Mouse (Mus musculus): ENCODE data around the gene Rtn4ip1. TPM values are rescaled to one million over a fixed set of nuclear protein-coding genes. Genes with fewer than 3 reads are reported as not detected.
A peak's percentile ranks its signal among the peaks of the same experiment; 100 is the strongest.

Gene Rtn4ip1
- total RNA-seq, 2 experiments from 2014 or later, result 18.4 to 19.3 TPM

GRCm38 (mm10) chr10:44002004-44002940, 100.7 kb downstream of the Rtn4ip1 start:
- DNase-seq (ENCODE audit: low spot score in 2 of 2), result no peak

- DNase-seq (ENCODE audit: low spot score in 2 of 2), result no peak
These were observed 101.5 kb downstream of the Rtn4ip1 start for GRCm38 (mm10) chr10:44002995-44003524.

- peak; percentile 19 to 33 for DNase-seq (ENCODE audit: low spot score in 2 of 2)
These were observed 102.0 kb downstream of the Rtn4ip1 start for GRCm38 (mm10) chr10:44003551-44004151.

GRCm38 (mm10) chr10:44004221-44004751, 102.7 kb downstream of the Rtn4ip1 start:
- no peak for DNase-seq (ENCODE audit: low spot score in 2 of 2)

- DNase-seq (ENCODE audit: low spot score in 2 of 2), result no peak
These were observed 104.4 kb downstream of the Rtn4ip1 start for GRCm38 (mm10) chr10:44005677-44006641.

Other genes with a start within 250 kb of the Rtn4ip1 start
- 10 to 100 TPM; 12.3 to 13.5 TPM for gene Qrsl1, start 62 bp upstream of the Rtn4ip1 start, total RNA-seq (2021)
- 1 to 10 TPM; 3.0 to 4.3 TPM for gene Crybg1, start 247.0 kb downstream of the Rtn4ip1 start, total RNA-seq (2021)